Mouse (Mus musculus) stomach, postnatal 0 days (tissue): ENCODE measurements at regions not wholly inside any gene's neighbourhood (a gene's known extent, or its start where the extent isn't known, plus 50 kb on each side); places are given as distances from the start of the nearest gene placed in this dataset.

Experiments
- CTCF ChIP-seq: IDR thresholded peaks from 2 replicates; pipeline ENCODE4 v1.5.1; 2016; ENCODE audit warnings: antibody characterized with exemption, low read depth, mild to moderate bottlenecking, moderate library complexity
- EP300 ChIP-seq: optimal IDR thresholded peaks from 2 replicates; pipeline ENCODE3; 2016; ENCODE audit warnings: antibody characterized with exemption

- peak; percentile 2 for TF ChIP-seq EP300
- TF ChIP-seq CTCF, result no peak
Observed at GRCm38 (mm10) chr7:70593027-70593426, 226.5 kb upstream of the Nr2f2 start.
